Mouse (Mus musculus): Measurements from ENCODE around the gene Vmn2r19. TPM values are rescaled to one million over a fixed set of nuclear protein-coding genes. Genes with fewer than 3 reads are reported as not detected.

The Vmn2r19 gene
- total RNA-seq, 2 experiments from 2014 or later, result not detected

Other genes with a start within 250 kb of the Vmn2r19 start
- gene Clec4a2, start 201.9 kb upstream of the Vmn2r19 start, total RNA-seq (2021), result 1 to 10 TPM; 1.7 to 2.7 TPM
- gene Clec4b2, start 135.4 kb upstream of the Vmn2r19 start, total RNA-seq (2021), result not detected
- not detected for gene Clec4n, start 78.5 kb upstream of the Vmn2r19 start, total RNA-seq (2021)
- gene Clec4d, start 46.2 kb upstream of the Vmn2r19 start, total RNA-seq (2021), result not detected
- not detected for gene Clec4e, start 18.5 kb upstream of the Vmn2r19 start, total RNA-seq (2021)
- not detected for gene Vmn2r20, start 109.8 kb downstream of the Vmn2r19 start, total RNA-seq (2021)
- gene Vmn2r21, start 225.1 kb downstream of the Vmn2r19 start, total RNA-seq (2021), result not detected